Mouse (Mus musculus) stomach, embryonic 16.5 days (tissue): ENCODE data around the gene Nectin2. TPM values are rescaled to one million over a fixed set of nuclear protein-coding genes. Genes with fewer than 3 reads are reported as not detected.
A peak's percentile ranks its signal among the peaks of the same experiment; 100 is the strongest.

ENCODE experiments used
- ATAC-seq: fragments of 200-750 bp; cut with Nextera tagmentation; 2 replicates; pipeline ENCODE4 v1.8.0; 2017; ENCODE audit warnings: moderate number of reproducible peaks, moderate TSS enrichment; ENCODE audit not compliant: insufficient read depth, low FRiP score
- H3K27ac ChIP-seq: fragments of 300-500 bp; sonication (generic); 2 replicates; pipeline ENCODE4 v1.5.1; 2014; ENCODE audit warnings: low read length
- H3K27me3 ChIP-seq: fragments of 300-500 bp; sonication (generic); 2 replicates; pipeline ENCODE4 v1.6.1; 2014; ENCODE audit warnings: low read length, control low read depth, mixed read lengths; ENCODE audit not compliant: control insufficient read depth, insufficient read depth
- H3K36me3 ChIP-seq: fragments of 300-500 bp; sonication (generic); 2 replicates; pipeline ENCODE4 v1.6.1; 2014; ENCODE audit warnings: low read length; ENCODE audit not compliant: control insufficient read depth, insufficient read depth
- H3K4me1 ChIP-seq: fragments of 300-500 bp; sonication (generic); 2 replicates; pipeline ENCODE4 v1.6.1; 2014; ENCODE audit warnings: low read length, control low read depth, mixed read lengths; ENCODE audit not compliant: control insufficient read depth, insufficient read depth
- H3K4me2 ChIP-seq: fragments of 300-500 bp; sonication (generic); 2 replicates; pipeline ENCODE4 v1.6.1; 2014; ENCODE audit warnings: low read depth, low read length, mixed read lengths
- H3K4me3 ChIP-seq: fragments of 300-500 bp; sonication (generic); replicated peaks from 2 replicates; pipeline ENCODE4 v1.5.1; 2014; ENCODE audit warnings: mild to moderate bottlenecking, low read length
- H3K9ac ChIP-seq: fragments of 300-500 bp; sonication (generic); 2 replicates; pipeline ENCODE4 v1.6.1; 2014; ENCODE audit warnings: low read length
- H3K9me3 ChIP-seq: fragments of 300-500 bp; sonication (generic); replicated peaks from 2 replicates; pipeline ENCODE4 v1.6.1; 2016; ENCODE audit warnings: low read length, control low read depth; ENCODE audit not compliant: control insufficient read depth
- WGBS: fragments of 180-500 bp; shearing (Covaris S2); extraction: QIAGEN DNeasy Blood & Tissue Kit; methylation state at CpG from one replicate; pipeline ENCODE4 v1.1.7; 2014; 5-methylcytosine and 5-hydroxymethylcytosine counted together
- polyA plus RNA-seq: library from polyadenylated mRNA; unstranded; fragments of >200 nt; fragmentation: Nextera tagmentation; extraction: Ambion mirVana; gene quantifications from 2 replicates; pipeline ENCODE4 v1.2.1, GENCODE M21; 2015

Gene Nectin2
- polyA plus RNA-seq, 1 experiment from 2014 or later: 98.6 TPM

DNA sequence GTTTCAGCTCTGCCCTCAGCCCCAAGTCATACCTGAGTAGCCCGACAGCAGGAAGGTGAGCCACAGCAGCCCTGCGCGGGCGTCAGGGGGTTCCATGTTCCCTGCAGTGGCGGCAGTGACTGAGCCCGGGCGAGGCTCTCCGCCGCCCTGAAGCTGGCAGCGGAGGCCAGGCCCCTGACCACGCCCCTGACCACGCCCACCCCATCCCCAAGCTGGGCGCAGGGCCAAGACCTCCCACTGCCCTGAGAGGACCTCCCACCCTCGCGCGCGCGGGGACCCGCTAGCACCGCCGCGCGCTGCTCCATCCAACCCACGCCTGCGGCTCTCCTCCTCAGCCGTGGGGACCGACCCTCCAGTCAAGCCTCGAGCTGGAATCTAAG, 20.1 kb upstream of the Nectin2 start:
- peaks cover 27% of the 10 kb centered on the region for H3K4me1 ChIP-seq
- H3K9me3 ChIP-seq: no peaks in the 10 kb centered on the region
- peak overlapping the region; percentile 87 for H3K9ac ChIP-seq
- H3K27me3 ChIP-seq: no peaks in the 10 kb centered on the region
- peak overlapping the region; percentile 94 for H3K4me2 ChIP-seq
- H3K4me3 ChIP-seq: peak overlapping the region; percentile 71
- no peaks in the 10 kb centered on the region for H3K36me3 ChIP-seq
- peak; percentile 80 for ATAC-seq
- peak overlapping the region; percentile 71 for H3K27ac ChIP-seq
- 0% methylated on average over 28 of the region's 28 CpGs for WGBS

- WGBS: 8% methylated on average over 16 of the region's 16 CpGs
- H3K4me2 ChIP-seq: peak overlapping the region; percentile 94
- H3K4me1 ChIP-seq: peaks cover 27% of the 10 kb centered on the region
- peak overlapping the region; percentile 87 for H3K9ac ChIP-seq
- no peaks in the 10 kb centered on the region for H3K9me3 ChIP-seq
- peak overlapping the region; percentile 71 for H3K4me3 ChIP-seq
- no peaks in the 10 kb centered on the region for H3K36me3 ChIP-seq
- peak overlapping the region; percentile 71 for H3K27ac ChIP-seq
- H3K27me3 ChIP-seq: no peaks in the 10 kb centered on the region
- ATAC-seq: peak; percentile 11; the same call in 1 of the 2 replicates
Measured at GRCm38 (mm10) chr7:19769434-19770374, 19.4 kb upstream of the Nectin2 start.

- Histone ChIP-seq H3K4me1 (peaks cover 27% of the 10 kb centered on the region), H3K27ac (peak overlapping the region; percentile 71), H3K9me3 (no peaks in the 10 kb centered on the region), H3K36me3 (peaks cover 6% of the 10 kb centered on the region; the same call in 1 of the 2 replicates), H3K27me3 (no peaks in the 10 kb centered on the region), H3K4me2 (peak overlapping the region; percentile 94), H3K4me3 (peak overlapping the region; percentile 71), H3K9ac (peak overlapping the region; percentile 87)
- ATAC-seq: peak; percentile 29; the same call in 1 of the 2 replicates
- 15% methylated on average over 4 of the region's 4 CpGs for WGBS
Measured at GRCm38 (mm10) chr7:19769001-19769400, 18.7 kb upstream of the Nectin2 start.

- no peak for ATAC-seq
- Histone ChIP-seq H3K9ac (peak overlapping the region; percentile 87), H3K27ac (no peak overlapping the region), H3K4me3 (peak overlapping the region; percentile 71), H3K4me2 (peak overlapping the region; percentile 94), H3K27me3 (no peaks in the 10 kb centered on the region), H3K36me3 (peaks cover 7% of the 10 kb centered on the region; the same call in 1 of the 2 replicates), H3K4me1 (peaks cover 27% of the 10 kb centered on the region), H3K9me3 (no peaks in the 10 kb centered on the region)
- 63% methylated on average over 14 of the region's 14 CpGs for WGBS
Measured at GRCm38 (mm10) chr7:19768251-19768650, 18.0 kb upstream of the Nectin2 start.

DNA sequence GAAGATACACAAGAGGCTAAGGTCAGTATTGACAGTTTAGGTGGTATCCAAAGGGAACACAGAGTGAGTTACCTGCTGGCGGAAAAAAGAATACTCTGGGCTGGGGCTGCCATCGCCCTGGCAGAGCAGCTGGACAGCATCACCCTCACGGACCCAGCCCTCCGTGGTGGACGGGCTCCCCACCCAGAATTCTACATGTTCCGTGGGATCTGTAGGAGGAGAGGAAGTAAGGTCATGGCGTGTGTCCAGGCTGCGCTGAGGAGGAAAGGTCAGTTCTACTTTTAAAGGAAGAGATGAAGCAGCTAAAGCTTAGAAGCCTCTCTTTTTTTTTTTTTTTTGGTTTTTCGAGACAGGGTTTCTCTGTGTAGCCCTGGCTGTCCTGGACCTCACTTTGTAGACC, 14.3 kb upstream of the Nectin2 start:
- Histone ChIP-seq H3K4me2 (no peak overlapping the region), H3K9ac (no peak overlapping the region), H3K27ac (no peak overlapping the region), H3K27me3 (no peaks in the 10 kb centered on the region), H3K9me3 (no peaks in the 10 kb centered on the region), H3K36me3 (peaks cover 12% of the 10 kb centered on the region; the same call in 1 of the 2 replicates), H3K4me1 (peaks cover 11% of the 10 kb centered on the region), H3K4me3 (no peak overlapping the region)
- ATAC-seq: no peak
- 80% methylated on average over 9 of the region's 9 CpGs for WGBS

DNA sequence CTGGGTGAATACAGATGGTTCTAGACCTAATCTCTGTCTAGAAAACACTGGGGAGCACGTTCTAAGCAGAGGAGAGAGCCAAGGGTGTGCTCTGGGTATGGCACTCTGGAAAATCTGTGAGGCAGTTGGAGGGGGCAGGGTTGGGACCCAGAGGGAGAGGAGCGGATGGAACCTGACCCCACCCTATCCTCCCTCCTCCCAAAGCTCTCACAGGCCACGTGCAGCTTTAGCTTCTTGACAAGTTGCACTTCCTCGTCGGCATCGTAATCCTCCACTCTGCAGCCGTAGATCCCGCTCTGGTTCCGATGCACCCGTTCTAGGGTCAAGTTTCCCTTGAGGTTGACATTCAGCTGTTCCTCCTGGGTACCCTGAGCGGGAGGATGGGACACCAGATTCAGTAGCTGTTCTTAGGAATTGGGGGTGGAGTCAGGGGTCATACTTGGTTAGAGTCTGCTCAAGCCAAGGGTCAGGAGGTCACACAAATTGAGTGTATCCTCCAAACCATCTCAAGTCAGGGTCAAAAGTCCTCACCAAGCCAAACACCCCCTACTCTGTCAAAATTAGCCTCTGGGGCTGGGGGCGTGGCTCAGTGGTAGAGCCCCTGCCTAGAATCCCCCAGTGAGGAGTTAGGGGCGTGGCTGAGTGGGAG, 13.7 kb upstream of the Nectin2 start:
- Histone ChIP-seq H3K4me3 (no peak overlapping the region), H3K9me3 (no peaks in the 10 kb centered on the region), H3K36me3 (peaks cover 12% of the 10 kb centered on the region; the same call in 1 of the 2 replicates), H3K27me3 (no peaks in the 10 kb centered on the region), H3K9ac (no peak overlapping the region), H3K4me1 (peaks cover 5% of the 10 kb centered on the region), H3K4me2 (no peak overlapping the region), H3K27ac (no peak overlapping the region)
- no peak for ATAC-seq
- WGBS: 78% methylated on average over 13 of the region's 13 CpGs

- peaks cover 17% of the 10 kb centered on the region; the same call in 1 of the 2 replicates for H3K36me3 ChIP-seq
Measured at GRCm38 (mm10) chr7:19762283-19762682, 12.0 kb upstream of the Nectin2 start.

DNA sequence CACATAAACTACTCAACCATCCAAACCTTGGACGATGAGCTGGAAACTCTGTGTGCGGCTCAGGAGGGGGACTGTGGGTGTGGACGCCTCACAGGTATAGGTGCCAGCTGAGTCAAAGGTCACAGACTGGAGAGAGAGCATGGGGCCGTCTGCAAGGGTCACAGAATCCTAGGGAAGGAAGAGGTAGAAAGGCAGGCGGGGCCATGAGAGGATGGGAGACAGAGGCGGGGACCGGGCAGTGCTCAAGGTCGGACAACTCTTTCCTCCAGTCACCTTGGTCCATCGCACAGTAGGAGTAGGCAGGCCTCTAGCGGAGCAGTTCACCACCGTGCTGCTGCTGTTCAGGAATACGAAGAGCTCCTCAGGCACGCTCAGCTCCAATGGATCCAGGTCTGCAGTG, 9.7 kb upstream of the Nectin2 start:
- 84% methylated on average over 13 of the region's 13 CpGs for WGBS
- peaks cover 17% of the 10 kb centered on the region; the same call in 1 of the 2 replicates for H3K36me3 ChIP-seq
- ATAC-seq: no peak

More at GRCm38 (mm10) chr7:19762283-19762682, 12.0 kb upstream of the Nectin2 start:
- Histone ChIP-seq H3K4me1 (no peaks in the 10 kb centered on the region), H3K27ac (no peak overlapping the region), H3K4me2 (no peak overlapping the region), H3K9ac (no peak overlapping the region), H3K4me3 (no peak overlapping the region), H3K27me3 (no peaks in the 10 kb centered on the region), H3K9me3 (no peaks in the 10 kb centered on the region)
- ATAC-seq: 0 out of 2 replicates have a peak, but pooled peaks have one; percentile 30
- 59% methylated on average over 11 of the region's 11 CpGs for WGBS

DNA sequence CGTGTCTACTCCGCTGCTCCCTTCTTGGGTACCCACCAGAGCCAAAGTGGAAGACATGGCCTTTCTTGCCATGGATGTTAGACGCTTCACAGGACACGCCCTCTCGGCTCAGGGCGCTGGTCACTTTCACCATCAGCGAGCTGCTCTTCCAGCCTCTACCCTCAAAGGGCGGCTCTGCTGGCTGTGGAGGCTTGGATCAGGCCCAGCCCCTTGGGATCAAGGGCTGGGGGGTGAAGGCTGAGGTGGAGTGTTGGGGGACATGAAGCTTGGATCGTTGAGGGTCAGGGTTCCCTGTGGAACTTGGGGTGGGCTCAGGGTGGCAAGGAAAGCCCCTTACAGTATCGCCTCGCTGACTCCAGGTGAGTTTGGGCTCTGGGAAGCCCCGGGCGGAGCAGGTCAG, 8.3 kb upstream of the Nectin2 start:
- Histone ChIP-seq H3K9ac (no peak overlapping the region), H3K9me3 (no peaks in the 10 kb centered on the region), H3K4me2 (no peak overlapping the region), H3K27me3 (no peaks in the 10 kb centered on the region), H3K4me1 (peaks cover 21% of the 10 kb centered on the region), H3K27ac (no peak overlapping the region), H3K4me3 (no peak overlapping the region), H3K36me3 (0 out of 2 replicates have a peak, but pooled peaks cover 10% of the 10 kb centered on the region)
- 85% methylated on average over 13 of the region's 13 CpGs for WGBS
- ATAC-seq: no peak

More for the DNA sequence above, 9.7 kb upstream of the Nectin2 start:
- no peaks in the 10 kb centered on the region for H3K27me3 ChIP-seq
- no peak overlapping the region for H3K27ac ChIP-seq
- no peak overlapping the region for H3K4me3 ChIP-seq
- peaks cover 15% of the 10 kb centered on the region; the same call in 1 of the 2 replicates for H3K4me1 ChIP-seq
- no peak overlapping the region for H3K4me2 ChIP-seq
- no peaks in the 10 kb centered on the region for H3K9me3 ChIP-seq
- H3K9ac ChIP-seq: no peak overlapping the region
